Mouse (Mus musculus): ENCODE data around the gene Stx8.

DNA sequence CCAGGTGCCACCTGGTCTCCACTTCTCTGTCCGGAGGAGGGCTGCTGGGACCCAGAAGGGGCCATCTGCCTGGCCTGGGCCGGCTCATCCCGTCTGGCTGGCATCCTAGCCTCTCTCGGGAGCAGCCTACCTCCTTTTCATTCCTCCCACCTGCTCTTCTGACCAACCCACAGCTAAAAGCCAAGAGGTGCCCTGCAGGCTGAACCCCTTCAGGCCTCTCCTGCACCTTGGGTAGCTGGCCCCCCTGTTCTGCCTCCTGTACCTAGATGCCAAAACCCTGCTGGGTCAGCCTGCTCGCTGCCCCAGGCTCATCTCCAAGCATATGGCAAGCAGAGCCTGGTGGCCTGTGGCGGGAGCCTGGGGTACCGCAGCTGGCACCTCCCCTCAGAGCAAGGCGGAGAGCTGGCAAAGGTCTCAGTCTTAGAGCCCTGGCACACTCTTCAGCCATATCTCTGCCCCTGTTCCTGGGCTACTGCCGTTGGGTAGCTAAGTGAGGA, 267.5 kb downstream of the Stx8 start:
- TF ChIP-seq CTCF (IDR thresholded peaks at IDR 0.05; ENCODE audit: extremely low read depth, insufficient read depth, low read length): no peak
- no peak for TF ChIP-seq POLR2A (IDR thresholded peaks at IDR 0.05; ENCODE audit: extremely low read depth, insufficient read depth, low read length)
